Mouse (Mus musculus): ENCODE results near the gene Qrich1.

DNA sequence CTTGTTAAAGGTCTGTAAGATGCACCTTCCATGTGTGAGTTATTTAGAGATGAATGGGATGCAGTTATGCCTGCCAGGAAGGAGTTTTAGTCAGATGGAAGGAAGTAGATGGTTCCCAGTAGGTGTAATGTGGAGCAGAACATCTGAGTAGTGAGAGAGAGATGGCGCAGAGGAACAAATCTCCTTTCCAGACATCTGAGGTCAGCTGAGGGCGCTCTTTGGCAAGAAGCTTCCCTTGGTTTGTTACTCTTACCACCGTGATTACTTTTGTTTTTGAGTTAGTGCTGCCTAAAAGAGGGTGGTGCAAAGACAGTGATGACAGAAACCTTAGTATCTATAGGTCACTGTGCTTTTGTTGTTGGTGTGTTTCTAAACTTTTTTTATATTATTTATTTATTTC is 8.8 kb downstream of the Qrich1 start:
- TF ChIP-seq CTCF (IDR thresholded peaks at IDR 0.05; ENCODE audit: insufficient read depth, low read depth, low read length) = no peak
- no peak for TF ChIP-seq POLR2A (IDR thresholded peaks at IDR 0.05; ENCODE audit: insufficient read depth, low read depth, low read length)
